Mouse (Mus musculus): Measurements from ENCODE around the gene Klf1. TPM values are rescaled to one million over a fixed set of nuclear protein-coding genes. Genes with fewer than 3 reads are reported as not detected.

Klf1 gene
- polyA plus RNA-seq (2014; fragmentation: Nextera tagmentation; extraction: Ambion mirVana) = 9.1 and 11.0 TPM in 2 replicates

GRCm38 (mm10) chr8:84901752-84902151, at the start of gene Klf1:
Gene Klf1, plus strand, starts transcription at chr8:84901928.
- H3K4me1 ChIP-seq (ENCODE audit: control insufficient read depth, insufficient read depth, low read length) = peaks cover 8% of the 10 kb centered on the region; the same call in 1 of the 2 replicates
- H3K9ac ChIP-seq (ENCODE audit: low read length) = peak within 1 kb of the TSS; percentile 78
- peaks cover 3% of the 10 kb centered on the region; the same call in 1 of the 2 replicates for H3K27me3 ChIP-seq (ENCODE audit: control insufficient read depth, insufficient read depth, low read length)
- H3K27ac ChIP-seq (replicated peaks; ENCODE audit: low read depth, low read length) = 0 out of 2 replicates have a peak within 1 kb of the TSS, but pooled peaks have one; percentile 21
- ATAC-seq (ENCODE audit: insufficient number of reproducible peaks, low FRiP score, low TSS enrichment, low read depth) (no peak), DNase-seq (ENCODE audit: low spot score) (no peak)
- H3K9me3 ChIP-seq (ENCODE audit: control insufficient read depth, low read length) = no peaks in the 10 kb centered on the region
- WGBS = 79% methylated on average over 3 of the region's 3 CpGs
- peak within 1 kb of the TSS; percentile 97 for H3K4me2 ChIP-seq (ENCODE audit: low read depth, severe bottlenecking)
- peak within 1 kb of the TSS; percentile 64 for H3K4me3 ChIP-seq (ENCODE audit: low read depth, low read length)
- no peaks in the 10 kb centered on the region for H3K36me3 ChIP-seq (ENCODE audit: control insufficient read depth, insufficient read depth, low read length)

GRCm38 (mm10) chr8:84856434-84856833, 45.3 kb upstream of the Klf1 start:
- WGBS = 85% methylated on average over 3 of the region's 3 CpGs
- H3K36me3 ChIP-seq (ENCODE audit: control insufficient read depth, insufficient read depth, low read length) = peaks cover 15% of the 10 kb centered on the region; the same call in 1 of the 2 replicates
- H3K9me3 ChIP-seq (ENCODE audit: control insufficient read depth, low read length) = no peaks in the 10 kb centered on the region
- no peak overlapping the region for H3K4me2 ChIP-seq (ENCODE audit: low read depth, severe bottlenecking)
- DNase-seq (ENCODE audit: low spot score) (no peak), ATAC-seq (ENCODE audit: insufficient number of reproducible peaks, low FRiP score, low TSS enrichment, low read depth) (0 out of 2 replicates have a peak, but pooled peaks have one; percentile 10)
- H3K4me3 ChIP-seq (ENCODE audit: low read depth, low read length) = no peak overlapping the region
- no peaks in the 10 kb centered on the region for H3K27me3 ChIP-seq (ENCODE audit: control insufficient read depth, insufficient read depth, low read length)
- no peak overlapping the region for H3K27ac ChIP-seq (replicated peaks; ENCODE audit: low read depth, low read length)
- H3K4me1 ChIP-seq (ENCODE audit: control insufficient read depth, insufficient read depth, low read length) = peaks cover 9% of the 10 kb centered on the region
- no peak overlapping the region for H3K9ac ChIP-seq (ENCODE audit: low read length)

GRCm38 (mm10) chr8:84856864-84857441, 44.8 kb upstream of the Klf1 start, which contains the start of gene Farsa:
Gene Farsa, plus strand, starts transcription at chr8:84856989.
- Histone ChIP-seq H3K4me1 (ENCODE audit: control insufficient read depth, insufficient read depth, low read length) (peaks cover 9% of the 10 kb centered on the region), H3K27ac (replicated peaks; ENCODE audit: low read depth, low read length) (no peak within 1 kb of the TSS), H3K9ac (ENCODE audit: low read length) (peak within 1 kb of the TSS; percentile 86), H3K36me3 (ENCODE audit: control insufficient read depth, insufficient read depth, low read length) (peaks cover 18% of the 10 kb centered on the region; the same call in 1 of the 2 replicates), H3K4me2 (ENCODE audit: low read depth, severe bottlenecking) (peak within 1 kb of the TSS; percentile 88), H3K27me3 (ENCODE audit: control insufficient read depth, insufficient read depth, low read length) (no peaks in the 10 kb centered on the region), H3K9me3 (ENCODE audit: control insufficient read depth, low read length) (no peaks in the 10 kb centered on the region), H3K4me3 (ENCODE audit: low read depth, low read length) (peak within 1 kb of the TSS; percentile 94)
- ATAC-seq (ENCODE audit: insufficient number of reproducible peaks, low FRiP score, low TSS enrichment, low read depth) (peak; percentile 82), DNase-seq (ENCODE audit: low spot score) (peak; percentile 95)
- 0% methylated on average over 39 of the region's 39 CpGs for WGBS

- ATAC-seq (ENCODE audit: insufficient number of reproducible peaks, low FRiP score, low TSS enrichment, low read depth) = peak; percentile 38; the same call in 1 of the 2 replicates
- peak within 1 kb of the TSS; percentile 39 for H3K4me3 ChIP-seq (ENCODE audit: low read depth, low read length)
- H3K27me3 ChIP-seq (ENCODE audit: control insufficient read depth, insufficient read depth, low read length) = no peaks in the 10 kb centered on the region
- DNase-seq (ENCODE audit: low spot score) = peak; percentile 83
- WGBS = 16% methylated on average over 39 of the region's 46 CpGs
- H3K27ac ChIP-seq (replicated peaks; ENCODE audit: low read depth, low read length) = peak within 1 kb of the TSS; percentile 47; the same call in 1 of the 2 replicates
- H3K9me3 ChIP-seq (ENCODE audit: control insufficient read depth, low read length) = no peaks in the 10 kb centered on the region
- H3K36me3 ChIP-seq (ENCODE audit: control insufficient read depth, insufficient read depth, low read length) = peaks cover 14% of the 10 kb centered on the region; the same call in 1 of the 2 replicates
- peak within 1 kb of the TSS; percentile 69 for H3K9ac ChIP-seq (ENCODE audit: low read length)
- H3K4me2 ChIP-seq (ENCODE audit: low read depth, severe bottlenecking) = peak within 1 kb of the TSS; percentile 91
- peaks cover 15% of the 10 kb centered on the region; the same call in 1 of the 2 replicates for H3K4me1 ChIP-seq (ENCODE audit: control insufficient read depth, insufficient read depth, low read length)
Measured at GRCm38 (mm10) chr8:84871376-84872308, 30.1 kb upstream of the Klf1 start, which contains the start of gene Syce2. Gene Syce2, plus strand, starts transcription at chr8:84872111.

GRCm38 (mm10) chr8:84872309-84872965, 29.3 kb upstream of the Klf1 start:
- no peaks in the 10 kb centered on the region for H3K27me3 ChIP-seq (ENCODE audit: control insufficient read depth, insufficient read depth, low read length)
- DNase-seq (ENCODE audit: low spot score) (peak; percentile 61), ATAC-seq (ENCODE audit: insufficient number of reproducible peaks, low FRiP score, low TSS enrichment, low read depth) (peak; percentile 20; the same call in 1 of the 2 replicates)
- peak overlapping the region; percentile 47; the same call in 1 of the 2 replicates for H3K27ac ChIP-seq (replicated peaks; ENCODE audit: low read depth, low read length)
- H3K9ac ChIP-seq (ENCODE audit: low read length) = peak overlapping the region; percentile 69
- WGBS = 3% methylated on average over 54 of the region's 54 CpGs
- peaks cover 15% of the 10 kb centered on the region; the same call in 1 of the 2 replicates for H3K4me1 ChIP-seq (ENCODE audit: control insufficient read depth, insufficient read depth, low read length)
- peak overlapping the region; percentile 91 for H3K4me2 ChIP-seq (ENCODE audit: low read depth, severe bottlenecking)
- H3K36me3 ChIP-seq (ENCODE audit: control insufficient read depth, insufficient read depth, low read length) = peaks cover 11% of the 10 kb centered on the region; the same call in 1 of the 2 replicates
- no peaks in the 10 kb centered on the region for H3K9me3 ChIP-seq (ENCODE audit: control insufficient read depth, low read length)
- H3K4me3 ChIP-seq (ENCODE audit: low read depth, low read length) = peak overlapping the region; percentile 39

GRCm38 (mm10) chr8:84873016-84873415, 28.7 kb upstream of the Klf1 start:
- Histone ChIP-seq H3K4me1 (ENCODE audit: control insufficient read depth, insufficient read depth, low read length) (peaks cover 15% of the 10 kb centered on the region; the same call in 1 of the 2 replicates), H3K4me3 (ENCODE audit: low read depth, low read length) (peak overlapping the region; percentile 39), H3K36me3 (ENCODE audit: control insufficient read depth, insufficient read depth, low read length) (0 out of 2 replicates have a peak, but pooled peaks cover 7% of the 10 kb centered on the region), H3K4me2 (ENCODE audit: low read depth, severe bottlenecking) (peak overlapping the region; percentile 91), H3K9ac (ENCODE audit: low read length) (no peak overlapping the region; the same call in 1 of the 2 replicates), H3K27ac (replicated peaks; ENCODE audit: low read depth, low read length) (no peak overlapping the region), H3K9me3 (ENCODE audit: control insufficient read depth, low read length) (no peaks in the 10 kb centered on the region), H3K27me3 (ENCODE audit: control insufficient read depth, insufficient read depth, low read length) (no peaks in the 10 kb centered on the region)
- DNase-seq (ENCODE audit: low spot score) = no peak
- WGBS = 61% methylated on average over 4 of the region's 4 CpGs
- no peak for ATAC-seq (ENCODE audit: insufficient number of reproducible peaks, low FRiP score, low TSS enrichment, low read depth)

- WGBS = 89% methylated on average over 3 of the region's 3 CpGs
- Histone ChIP-seq H3K4me1 (ENCODE audit: control insufficient read depth, insufficient read depth, low read length) (peaks cover 15% of the 10 kb centered on the region; the same call in 1 of the 2 replicates), H3K9me3 (ENCODE audit: control insufficient read depth, low read length) (no peaks in the 10 kb centered on the region), H3K36me3 (ENCODE audit: control insufficient read depth, insufficient read depth, low read length) (0 out of 2 replicates have a peak, but pooled peaks cover 2% of the 10 kb centered on the region), H3K4me2 (ENCODE audit: low read depth, severe bottlenecking) (no peak overlapping the region), H3K4me3 (ENCODE audit: low read depth, low read length) (no peak overlapping the region), H3K27ac (replicated peaks; ENCODE audit: low read depth, low read length) (no peak overlapping the region), H3K27me3 (ENCODE audit: control insufficient read depth, insufficient read depth, low read length) (no peaks in the 10 kb centered on the region), H3K9ac (ENCODE audit: low read length) (no peak overlapping the region)
- ATAC-seq (ENCODE audit: insufficient number of reproducible peaks, low FRiP score, low TSS enrichment, low read depth) (no peak), DNase-seq (ENCODE audit: low spot score) (no peak)
Measured at GRCm38 (mm10) chr8:84874339-84874738, 27.4 kb upstream of the Klf1 start.
